Mouse (Mus musculus) ES-Bruce4 (cell line): ENCODE measurements around the gene Ralb.

ENCODE experiments used
- CTCF ChIP-seq: IDR thresholded peaks from one replicate; pipeline ENCODE4 v1.8.1; 2011; ENCODE audit warnings: low read depth, low read length
- POLR2A ChIP-seq: IDR thresholded peaks from one replicate; pipeline ENCODE4 v1.8.1; 2011; ENCODE audit warnings: low read length; ENCODE audit not compliant: insufficient read depth

DNA sequence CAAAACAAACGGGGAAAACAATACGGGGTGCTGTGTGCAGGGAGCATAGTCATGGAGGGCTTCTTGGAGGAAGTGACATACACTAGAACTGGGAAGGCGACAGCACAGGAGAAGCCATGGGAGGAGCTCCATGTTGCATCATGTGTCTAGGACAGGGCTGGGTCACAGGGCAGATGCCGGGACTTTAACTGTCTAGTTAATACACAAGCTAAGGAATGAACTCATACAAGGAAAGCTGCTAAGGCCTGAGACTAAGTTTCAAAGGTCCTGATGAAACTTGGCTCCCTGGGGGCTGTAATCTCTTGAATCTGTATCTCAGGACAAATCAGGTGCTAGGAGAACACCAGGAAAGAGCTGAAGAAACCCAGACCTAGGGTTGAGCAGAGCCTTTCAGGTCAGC is 18.1 kb upstream of the Ralb start:
- TF ChIP-seq CTCF (no peak), POLR2A (no peak)
